Mouse (Mus musculus): ENCODE measurements around the gene Adcy7. TPM values are rescaled to one million over a fixed set of nuclear protein-coding genes. Genes with fewer than 3 reads are reported as not detected.
A peak's percentile ranks its signal among the peaks of the same experiment; 100 is the strongest.

Adcy7 gene
- polyA plus RNA-seq, 1 experiment from 2014 or later, result 7.4 TPM

DNA sequence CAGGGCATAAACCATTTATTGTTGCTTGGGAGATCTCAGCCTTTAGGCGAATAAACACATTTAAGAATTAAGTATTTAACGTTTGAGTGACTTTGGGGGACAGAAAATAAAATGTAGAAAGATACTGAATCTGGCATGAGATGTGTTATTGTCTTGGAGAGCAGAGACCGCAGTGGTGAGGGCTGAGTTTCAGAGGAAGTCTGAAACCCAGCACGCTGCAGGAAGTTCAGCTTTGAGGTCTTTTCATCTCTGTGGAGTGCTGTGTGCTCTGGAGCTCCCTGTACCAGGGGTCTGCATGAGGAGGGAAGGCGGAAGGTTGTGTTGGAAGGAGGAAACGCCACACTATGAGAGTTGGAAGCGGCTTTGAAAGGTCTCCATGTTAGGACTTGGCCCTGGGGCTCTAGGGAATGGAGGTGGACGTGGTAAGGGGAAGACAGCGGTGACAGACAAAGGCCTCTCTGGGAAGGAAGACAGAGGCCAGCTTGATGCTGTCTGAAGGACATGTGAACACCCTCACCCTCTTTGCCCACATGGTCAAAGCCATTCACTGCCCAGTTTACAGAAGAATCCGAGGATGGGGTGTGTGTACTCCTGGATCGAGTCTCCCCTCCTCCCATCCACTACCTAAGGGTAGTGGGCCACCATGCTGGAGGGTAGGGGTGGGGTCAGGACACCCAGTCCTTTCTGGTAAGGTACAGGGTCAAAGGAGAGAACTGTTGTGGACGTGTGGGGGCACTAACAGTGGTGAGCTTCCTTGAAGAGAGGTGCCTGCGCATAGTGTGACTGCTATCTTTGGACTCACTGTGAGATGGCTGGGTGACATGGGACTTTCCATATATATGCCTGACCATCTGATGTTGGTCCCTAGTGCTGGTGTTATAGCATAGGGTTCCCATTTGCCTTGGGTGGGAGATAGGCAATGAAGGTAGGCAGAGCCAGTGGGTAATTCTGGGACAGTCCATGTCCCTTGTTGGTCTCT, 18.4 kb downstream of the Adcy7 start:
- H3K9ac ChIP-seq, result no peak overlapping the region
- no peak overlapping the region for H3K4me2 ChIP-seq
- no peaks in the 10 kb centered on the region for H3K36me3 ChIP-seq
- 76% methylated on average over 13 of the region's 13 CpGs for WGBS
- H3K9me3 ChIP-seq, result no peaks in the 10 kb centered on the region
- H3K27ac ChIP-seq, result no peak overlapping the region
- ATAC-seq (ENCODE audit: insufficient read depth, low FRiP score, low read depth), result no peak
- H3K27me3 ChIP-seq (replicated peaks), result no peaks in the 10 kb centered on the region
- 0 out of 2 replicates have a peak, but pooled peaks cover 9% of the 10 kb centered on the region for H3K4me1 ChIP-seq
- no peak overlapping the region for H3K4me3 ChIP-seq (replicated peaks)

DNA sequence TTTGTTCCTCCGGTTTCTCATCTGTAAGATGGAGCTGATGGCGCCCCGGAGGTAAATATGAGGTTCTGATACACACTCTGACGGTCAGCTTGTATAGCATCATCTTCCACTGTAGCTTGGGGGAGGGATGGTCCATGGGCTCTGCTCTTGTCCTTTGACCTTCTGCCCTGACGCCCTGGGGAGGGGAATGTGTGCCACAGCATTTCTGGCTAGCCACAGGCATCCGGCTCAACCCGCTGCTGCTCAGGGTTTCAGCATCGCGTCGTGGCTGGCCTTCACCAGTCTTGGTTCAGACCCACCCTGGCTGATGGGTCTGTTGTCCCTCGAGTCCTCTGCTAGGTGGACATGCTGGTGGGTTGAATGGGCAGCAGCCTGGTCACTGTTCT, 19.1 kb downstream of the Adcy7 start:
- 0 out of 2 replicates have a peak, but pooled peaks cover 9% of the 10 kb centered on the region for H3K4me1 ChIP-seq
- no peak overlapping the region for H3K4me3 ChIP-seq (replicated peaks)
- no peak for ATAC-seq (ENCODE audit: insufficient read depth, low FRiP score, low read depth)
- H3K4me2 ChIP-seq, result no peak overlapping the region
- H3K27me3 ChIP-seq (replicated peaks), result no peaks in the 10 kb centered on the region
- H3K36me3 ChIP-seq, result no peaks in the 10 kb centered on the region
- no peak overlapping the region for H3K9ac ChIP-seq
- no peak overlapping the region for H3K27ac ChIP-seq
- no peaks in the 10 kb centered on the region for H3K9me3 ChIP-seq
- WGBS, result 93% methylated on average over 11 of the region's 11 CpGs

DNA sequence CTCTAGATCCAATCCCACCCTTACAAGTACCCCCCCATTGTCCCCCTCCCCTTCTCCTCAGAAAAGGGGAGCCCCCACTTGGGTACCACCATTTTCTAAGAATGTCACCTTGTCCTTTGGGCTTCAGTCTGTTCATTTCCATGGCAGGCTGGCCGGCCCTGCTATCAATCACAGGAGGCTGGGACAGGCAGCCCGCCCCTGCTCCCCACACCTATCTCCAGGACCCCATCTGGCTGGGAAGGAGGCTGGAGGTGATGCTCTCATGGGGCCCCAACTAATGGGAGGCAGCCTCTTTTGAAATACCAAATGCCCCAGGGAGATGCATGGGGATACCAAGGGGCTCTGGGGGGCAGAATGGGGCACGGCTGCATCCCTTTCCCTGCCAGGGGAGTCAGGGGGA, 20.7 kb downstream of the Adcy7 start:
- ATAC-seq (ENCODE audit: insufficient read depth, low FRiP score, low read depth), result no peak
- 84% methylated on average over 3 of the region's 3 CpGs for WGBS
- Histone ChIP-seq H3K36me3 (no peaks in the 10 kb centered on the region), H3K9ac (no peak overlapping the region), H3K9me3 (no peaks in the 10 kb centered on the region), H3K27me3 (replicated peaks) (no peaks in the 10 kb centered on the region), H3K27ac (no peak overlapping the region), H3K4me2 (no peak overlapping the region), H3K4me3 (replicated peaks) (no peak overlapping the region), H3K4me1 (0 out of 2 replicates have a peak, but pooled peaks cover 11% of the 10 kb centered on the region)

DNA sequence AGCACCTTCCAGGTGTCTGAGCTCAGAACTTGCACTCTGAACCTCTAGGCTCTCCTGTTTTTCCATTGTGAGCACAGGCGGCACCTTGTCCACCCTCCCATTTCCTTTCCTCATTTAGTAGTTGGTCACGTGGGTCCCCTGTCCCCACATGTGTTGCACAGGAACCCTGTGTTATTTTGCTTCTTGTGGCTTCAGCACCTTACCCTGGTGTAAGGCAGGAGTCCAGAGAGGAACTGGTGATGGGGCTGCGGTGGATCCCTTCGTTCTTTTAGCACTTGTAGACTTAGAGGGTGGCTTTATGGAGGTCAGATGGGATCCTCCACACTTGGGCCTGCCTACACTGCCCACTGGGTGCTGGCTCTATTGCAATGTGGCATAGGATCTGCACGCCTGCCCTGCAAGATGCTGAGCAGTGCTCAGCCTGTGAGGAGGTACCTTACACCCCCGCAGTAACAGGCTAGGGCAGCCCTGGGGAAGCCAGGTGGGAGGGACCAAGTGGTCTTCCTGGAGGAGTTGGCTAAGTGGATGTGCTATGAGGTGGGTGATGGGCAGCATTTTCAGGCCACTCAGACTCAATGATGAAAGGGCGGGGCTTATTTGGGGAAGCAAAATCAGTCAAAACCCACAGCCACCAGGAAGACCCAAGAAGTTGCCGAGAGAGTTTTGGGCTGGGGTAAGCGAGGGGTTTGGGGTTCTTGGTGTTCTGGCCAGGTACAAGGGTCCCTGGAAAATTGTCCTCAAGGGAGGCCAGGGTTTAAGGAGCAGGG, 21.6 kb downstream of the Adcy7 start:
- H3K4me1 ChIP-seq, result 0 out of 2 replicates have a peak, but pooled peaks cover 6% of the 10 kb centered on the region
- 80% methylated on average over 9 of the region's 9 CpGs for WGBS
- no peak overlapping the region for H3K4me2 ChIP-seq
- no peak overlapping the region for H3K27ac ChIP-seq
- no peaks in the 10 kb centered on the region for H3K36me3 ChIP-seq
- H3K27me3 ChIP-seq (replicated peaks), result no peaks in the 10 kb centered on the region
- H3K9ac ChIP-seq, result no peak overlapping the region
- ATAC-seq (ENCODE audit: insufficient read depth, low FRiP score, low read depth), result no peak
- H3K4me3 ChIP-seq (replicated peaks), result no peak overlapping the region
- H3K9me3 ChIP-seq, result no peaks in the 10 kb centered on the region

DNA sequence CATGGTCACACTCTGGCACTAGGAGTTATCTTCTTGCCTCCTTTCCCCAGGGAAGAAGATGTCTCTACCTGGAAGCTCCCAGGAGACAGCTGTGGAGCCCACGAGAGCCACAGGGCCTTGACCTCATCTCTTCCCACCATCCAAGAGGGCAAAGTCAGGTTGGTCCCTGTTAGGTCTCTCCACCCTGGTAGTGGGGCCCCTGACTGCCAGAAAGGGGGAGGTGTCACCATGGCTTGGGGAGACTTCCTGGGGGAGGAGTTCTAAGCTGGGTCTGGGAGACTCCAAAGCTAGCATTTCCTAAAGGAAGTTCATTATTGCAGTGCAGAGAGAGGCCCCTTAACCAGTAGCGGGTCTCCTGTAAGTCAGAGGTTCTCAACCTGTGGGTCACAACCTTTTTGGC, 22.8 kb downstream of the Adcy7 start:
- Histone ChIP-seq H3K36me3 (no peaks in the 10 kb centered on the region), H3K27me3 (replicated peaks) (no peaks in the 10 kb centered on the region), H3K9ac (no peak overlapping the region), H3K9me3 (no peaks in the 10 kb centered on the region), H3K4me1 (0 out of 2 replicates have a peak, but pooled peaks cover 3% of the 10 kb centered on the region), H3K4me2 (no peak overlapping the region), H3K27ac (no peak overlapping the region), H3K4me3 (replicated peaks) (no peak overlapping the region)
- WGBS, result 74% methylated on average over 2 of the region's 2 CpGs
- no peak for ATAC-seq (ENCODE audit: insufficient read depth, low FRiP score, low read depth)

DNA sequence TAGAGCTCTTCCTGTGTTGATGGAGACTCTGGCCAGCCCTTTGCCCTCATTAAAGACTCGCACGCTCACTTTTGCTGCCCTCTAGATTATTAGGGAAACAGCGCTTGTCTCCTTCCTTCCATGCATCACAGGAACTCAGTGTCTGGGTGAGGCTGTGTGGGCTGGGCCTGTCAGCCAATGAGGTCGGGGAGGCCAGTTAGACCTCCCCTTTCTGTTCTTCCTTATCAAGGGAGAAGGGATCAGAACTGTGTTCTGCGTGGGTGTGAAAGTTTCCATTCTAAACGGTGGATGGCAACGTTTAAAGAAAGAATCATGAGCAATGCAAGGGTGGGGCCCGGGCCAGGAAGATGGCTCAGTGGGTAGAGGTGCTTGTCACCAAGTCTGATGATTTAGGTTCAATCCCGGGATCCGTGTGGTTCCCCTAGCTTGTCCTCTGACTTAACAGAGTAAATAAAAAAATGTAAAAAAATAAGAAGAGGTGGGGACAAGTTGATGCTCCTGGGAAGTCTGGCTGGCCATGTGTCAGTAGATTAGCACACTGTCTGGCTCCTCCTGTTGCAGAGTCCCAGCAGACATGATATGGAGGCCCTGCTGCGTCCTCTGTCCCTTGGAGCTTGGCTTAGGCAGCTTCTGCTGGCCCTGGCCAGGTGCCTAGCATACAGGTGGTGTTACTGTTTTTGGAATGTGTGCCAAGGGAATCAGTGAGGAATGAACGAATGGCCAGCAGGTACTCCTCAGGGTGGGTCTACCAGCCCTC, 26.0 kb downstream of the Adcy7 start:
- Histone ChIP-seq H3K4me1 (peaks cover 5% of the 10 kb centered on the region; the same call in 1 of the 2 replicates), H3K4me3 (replicated peaks) (no peak overlapping the region), H3K9me3 (no peaks in the 10 kb centered on the region), H3K27ac (no peak overlapping the region), H3K36me3 (no peaks in the 10 kb centered on the region), H3K4me2 (no peak overlapping the region), H3K27me3 (replicated peaks) (no peaks in the 10 kb centered on the region), H3K9ac (no peak overlapping the region)
- WGBS, result 45% methylated on average over 12 of the region's 12 CpGs
- ATAC-seq (ENCODE audit: insufficient read depth, low FRiP score, low read depth), result peak; percentile 56

DNA sequence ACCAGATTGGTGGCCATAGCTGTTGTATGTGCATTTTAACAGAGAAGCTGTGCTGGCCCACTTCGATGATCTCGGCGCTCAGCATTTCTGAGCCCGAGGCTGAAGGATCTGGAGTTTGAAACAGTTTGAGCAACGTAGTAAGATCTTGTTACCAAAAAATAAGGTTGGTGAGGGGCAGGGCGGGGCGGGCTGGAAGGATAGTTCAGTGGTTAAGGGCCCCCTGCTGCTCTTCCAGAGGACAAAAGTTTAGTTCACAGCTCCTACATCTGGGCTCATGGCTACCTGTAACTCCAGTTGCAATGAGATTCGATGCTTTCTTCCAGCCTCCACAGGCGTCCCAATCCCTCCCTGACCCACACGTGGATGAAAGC, 26.5 kb downstream of the Adcy7 start:
- 83% methylated on average over 10 of the region's 10 CpGs for WGBS
- H3K4me2 ChIP-seq, result no peak overlapping the region
- no peak for ATAC-seq (ENCODE audit: insufficient read depth, low FRiP score, low read depth)
- H3K9me3 ChIP-seq, result no peaks in the 10 kb centered on the region
- no peaks in the 10 kb centered on the region for H3K36me3 ChIP-seq
- no peak overlapping the region for H3K9ac ChIP-seq
- no peak overlapping the region for H3K27ac ChIP-seq
- no peaks in the 10 kb centered on the region for H3K27me3 ChIP-seq (replicated peaks)
- no peak overlapping the region for H3K4me3 ChIP-seq (replicated peaks)
- H3K4me1 ChIP-seq, result peaks cover 5% of the 10 kb centered on the region; the same call in 1 of the 2 replicates

DNA sequence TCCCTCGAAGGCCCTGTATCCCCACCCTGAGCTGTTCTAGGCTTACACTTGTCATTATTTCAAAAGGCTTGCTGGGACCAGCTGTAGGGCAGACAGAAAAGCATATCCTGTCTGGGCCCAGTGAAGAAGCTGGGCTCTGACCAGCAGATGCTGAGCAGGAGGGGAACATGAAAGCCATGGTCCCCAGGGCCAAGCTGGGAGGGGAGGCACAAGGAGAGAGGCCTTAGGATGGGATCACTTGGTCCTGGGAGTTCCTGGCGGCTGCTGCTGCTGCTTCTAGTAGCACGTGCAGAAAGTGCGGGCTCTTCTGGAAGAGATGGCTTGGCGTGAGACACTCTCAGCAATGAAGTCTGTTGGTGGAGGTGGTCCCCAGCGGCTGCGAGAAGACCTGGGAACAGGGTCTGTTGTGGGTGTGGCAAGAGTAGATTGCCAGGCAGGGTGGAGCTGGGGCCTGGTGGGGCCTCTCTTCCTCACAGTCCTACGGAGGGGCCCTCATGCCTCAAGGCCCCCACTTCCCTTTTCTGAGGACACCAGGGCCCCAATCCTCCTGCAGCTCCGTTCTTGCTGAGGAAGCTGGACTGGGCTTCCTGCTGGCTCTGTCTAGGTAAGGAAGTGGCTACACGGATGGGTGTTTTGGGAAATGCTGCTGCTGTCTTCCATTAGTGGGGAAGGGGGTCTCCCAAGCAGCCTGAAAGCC, 27.9 kb downstream of the Adcy7 start:
- 56% methylated on average over 10 of the region's 10 CpGs for WGBS
- no peaks in the 10 kb centered on the region for H3K27me3 ChIP-seq (replicated peaks)
- no peaks in the 10 kb centered on the region for H3K9me3 ChIP-seq
- no peaks in the 10 kb centered on the region for H3K36me3 ChIP-seq
- ATAC-seq (ENCODE audit: insufficient read depth, low FRiP score, low read depth), result peak; percentile 82; the same call in 1 of the 2 replicates
- H3K4me2 ChIP-seq, result no peak overlapping the region; the same call in 1 of the 2 replicates
- H3K27ac ChIP-seq, result no peak overlapping the region
- no peak overlapping the region for H3K9ac ChIP-seq
- H3K4me1 ChIP-seq, result peaks cover 5% of the 10 kb centered on the region; the same call in 1 of the 2 replicates
- H3K4me3 ChIP-seq (replicated peaks), result no peak overlapping the region

DNA sequence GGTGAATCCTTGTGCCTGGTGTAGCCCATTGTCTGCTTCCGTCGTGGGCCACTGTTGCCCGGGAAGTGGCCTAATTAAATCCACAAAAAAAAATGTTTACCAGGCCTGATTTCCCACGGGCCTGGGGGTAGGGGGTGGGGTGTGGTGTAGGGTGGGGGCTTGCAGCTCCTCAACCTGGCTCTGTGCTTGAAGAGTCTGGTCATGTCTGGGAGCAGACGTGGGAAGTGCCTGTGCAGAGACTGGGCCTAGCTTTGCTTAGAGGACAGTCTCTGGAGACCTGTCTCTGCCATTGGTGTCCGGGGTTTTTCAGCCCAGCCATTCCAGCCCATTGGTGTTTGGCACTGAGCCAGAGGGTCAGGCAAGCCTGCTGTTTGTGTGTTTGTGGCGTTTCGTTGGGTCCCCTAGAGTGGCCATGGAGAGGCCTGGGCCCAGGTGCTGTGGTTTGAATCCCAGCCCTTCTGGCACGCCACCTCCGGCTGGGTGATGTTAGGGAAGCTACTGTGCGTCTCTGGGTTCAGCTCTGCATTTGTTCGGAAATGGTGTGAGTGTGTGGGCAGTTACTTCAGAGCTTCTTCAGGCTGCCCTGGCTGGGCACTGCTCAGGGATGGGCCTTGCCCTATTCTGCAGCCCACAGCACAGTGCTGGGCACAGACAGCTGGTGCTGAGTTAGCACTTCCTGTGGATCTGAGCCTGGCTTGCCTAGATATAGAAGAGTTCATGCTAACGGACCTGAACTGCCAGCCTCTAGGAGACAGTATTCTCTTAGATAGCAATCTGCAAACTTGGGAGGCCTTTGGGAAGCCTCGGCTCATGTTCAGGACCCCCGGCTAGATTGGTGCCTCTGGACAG, 29.6 kb downstream of the Adcy7 start:
- no peak overlapping the region for H3K9ac ChIP-seq
- H3K27me3 ChIP-seq (replicated peaks), result no peaks in the 10 kb centered on the region
- H3K36me3 ChIP-seq, result no peaks in the 10 kb centered on the region
- H3K4me1 ChIP-seq, result peaks cover 5% of the 10 kb centered on the region; the same call in 1 of the 2 replicates
- no peak for ATAC-seq (ENCODE audit: insufficient read depth, low FRiP score, low read depth)
- no peak overlapping the region for H3K27ac ChIP-seq
- WGBS, result 69% methylated on average over 15 of the region's 15 CpGs
- no peak overlapping the region for H3K4me2 ChIP-seq
- H3K9me3 ChIP-seq, result no peaks in the 10 kb centered on the region
- H3K4me3 ChIP-seq (replicated peaks), result no peak overlapping the region

DNA sequence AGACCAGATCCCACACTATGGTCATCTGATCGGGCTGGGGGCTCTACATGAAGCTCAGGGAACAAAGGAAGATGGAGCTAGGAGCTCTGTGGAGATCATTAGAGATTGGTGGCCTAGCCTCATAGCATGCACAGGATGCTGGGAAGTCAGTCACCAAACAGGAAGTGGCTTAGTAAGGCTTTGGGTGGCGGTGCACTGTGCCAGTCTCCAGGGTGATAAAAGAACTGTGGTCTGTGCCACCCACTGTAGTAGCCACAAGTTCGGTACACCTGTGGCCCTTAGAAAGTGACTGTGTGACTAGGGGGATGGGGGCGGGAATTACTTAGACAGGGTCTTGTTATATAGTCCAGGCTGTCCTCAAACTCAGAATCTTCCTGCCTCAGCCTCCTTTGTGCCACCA, 33.6 kb downstream of the Adcy7 start:
- no peak for ATAC-seq (ENCODE audit: insufficient read depth, low FRiP score, low read depth)
- WGBS, result 83% methylated on average over 4 of the region's 4 CpGs
- no peaks in the 10 kb centered on the region for H3K27me3 ChIP-seq (replicated peaks)
- H3K36me3 ChIP-seq, result no peaks in the 10 kb centered on the region
- no peak overlapping the region for H3K9ac ChIP-seq
- H3K4me1 ChIP-seq, result peaks cover 2% of the 10 kb centered on the region; the same call in 1 of the 2 replicates
- H3K27ac ChIP-seq, result no peak overlapping the region
- no peak overlapping the region for H3K4me3 ChIP-seq (replicated peaks)
- H3K4me2 ChIP-seq, result no peak overlapping the region
- H3K9me3 ChIP-seq, result no peaks in the 10 kb centered on the region

All from stomach, embryonic 15.5 days (tissue).